Mouse (Mus musculus): Measurements from ENCODE around the gene Tnnc1. TPM values are rescaled to one million over a fixed set of nuclear protein-coding genes. Genes with fewer than 3 reads are reported as not detected.
A peak's percentile ranks its signal among the peaks of the same experiment; 100 is the strongest.

Gene Tnnc1
- polyA plus RNA-seq, 1 experiment = 6.3 TPM

DNA sequence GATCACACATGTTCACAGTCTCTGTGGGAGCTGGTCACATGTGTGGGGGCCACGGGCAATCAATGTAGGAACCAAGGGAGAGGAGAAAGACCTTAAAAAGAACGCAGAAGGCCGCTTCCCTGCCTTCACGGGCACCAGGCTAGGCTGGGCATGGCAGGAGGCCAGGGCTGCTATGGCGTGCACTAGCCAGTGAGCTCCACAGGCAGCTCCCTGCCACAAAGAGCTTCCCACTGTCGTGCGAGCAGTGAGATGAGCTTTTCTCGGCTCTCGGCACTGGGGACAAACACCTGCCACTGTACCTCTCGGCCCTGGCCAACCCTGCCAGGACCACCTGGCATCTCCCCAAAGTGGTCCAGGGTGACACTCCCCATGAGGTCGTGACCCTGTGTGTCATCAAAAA is 36.7 kb upstream of the Tnnc1 start:
- DNase-seq (ENCODE audit: low read depth) = peak; percentile 25
- TF ChIP-seq POLR2A (IDR thresholded peaks at IDR 0.05; ENCODE audit: borderline replicate concordance, extremely low read depth, insufficient read depth, insufficient read length, poor library complexity, severe bottlenecking) = no peak
- no peak for TF ChIP-seq CTCF (IDR thresholded peaks at IDR 0.05; ENCODE audit: borderline replicate concordance, extremely low read depth, insufficient read depth, insufficient read length)

DNA sequence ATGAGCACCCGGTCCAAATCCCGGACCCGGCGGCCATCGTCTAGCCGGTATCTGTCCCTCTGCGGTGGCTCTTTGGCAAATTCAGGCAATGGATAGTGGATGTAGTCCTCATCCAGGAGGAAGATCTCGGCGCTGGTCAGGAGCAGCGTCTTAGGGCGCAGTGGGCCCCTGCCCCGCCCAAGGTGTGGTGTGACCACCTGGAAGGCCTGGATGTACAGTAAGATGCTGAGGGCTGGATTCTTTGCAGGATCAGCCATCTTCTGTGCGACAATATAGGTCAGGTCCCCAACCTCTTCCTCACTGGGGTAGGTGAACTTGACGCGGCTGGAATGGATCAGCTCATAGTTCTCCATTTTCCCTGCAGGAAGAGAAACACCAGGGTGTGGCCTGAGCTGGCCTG is 36.3 kb upstream of the Tnnc1 start:
- TF ChIP-seq CTCF (IDR thresholded peaks at IDR 0.05; ENCODE audit: borderline replicate concordance, extremely low read depth, insufficient read depth, insufficient read length) (no peak), POLR2A (IDR thresholded peaks at IDR 0.05; ENCODE audit: borderline replicate concordance, extremely low read depth, insufficient read depth, insufficient read length, poor library complexity, severe bottlenecking) (no peak)

DNA sequence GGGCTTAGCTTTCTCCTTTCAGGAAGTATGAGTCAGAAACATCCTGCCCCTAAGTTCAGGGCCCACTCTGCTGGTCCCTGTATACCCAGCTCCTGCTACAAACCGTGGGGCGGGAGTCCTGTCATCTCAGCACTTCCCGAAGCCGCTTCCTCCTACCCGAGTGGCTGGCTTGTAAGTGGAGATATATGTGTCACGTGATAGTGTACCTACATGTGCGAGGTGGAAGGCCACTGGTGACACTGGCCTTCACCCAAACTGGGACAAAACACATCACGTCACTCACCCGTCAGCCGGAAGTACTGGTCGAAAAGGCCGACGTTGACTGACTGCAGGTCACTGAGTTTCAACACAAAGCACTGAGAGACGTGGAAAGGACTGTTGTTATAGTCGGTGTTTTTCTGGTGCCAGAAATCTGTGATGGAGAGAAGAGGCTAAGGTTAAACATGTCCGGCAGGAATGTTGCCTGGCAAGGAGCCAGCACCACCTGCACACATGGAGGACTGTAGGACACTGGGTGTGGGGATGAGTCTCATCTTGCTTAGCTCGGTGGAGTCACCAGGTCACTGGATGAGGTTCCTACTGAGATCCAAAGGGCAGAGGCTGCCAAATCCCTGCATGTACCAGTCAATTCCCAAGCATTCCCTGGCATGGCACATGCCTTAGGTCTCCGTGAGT is 35.2 kb upstream of the Tnnc1 start:
- TF ChIP-seq CTCF (IDR thresholded peaks at IDR 0.05; ENCODE audit: borderline replicate concordance, extremely low read depth, insufficient read depth, insufficient read length) = no peak
- no peak for TF ChIP-seq POLR2A (IDR thresholded peaks at IDR 0.05; ENCODE audit: borderline replicate concordance, extremely low read depth, insufficient read depth, insufficient read length, poor library complexity, severe bottlenecking)

More for the DNA sequence above, 36.3 kb upstream of the Tnnc1 start:
- no peak for DNase-seq (ENCODE audit: low read depth)

DNA sequence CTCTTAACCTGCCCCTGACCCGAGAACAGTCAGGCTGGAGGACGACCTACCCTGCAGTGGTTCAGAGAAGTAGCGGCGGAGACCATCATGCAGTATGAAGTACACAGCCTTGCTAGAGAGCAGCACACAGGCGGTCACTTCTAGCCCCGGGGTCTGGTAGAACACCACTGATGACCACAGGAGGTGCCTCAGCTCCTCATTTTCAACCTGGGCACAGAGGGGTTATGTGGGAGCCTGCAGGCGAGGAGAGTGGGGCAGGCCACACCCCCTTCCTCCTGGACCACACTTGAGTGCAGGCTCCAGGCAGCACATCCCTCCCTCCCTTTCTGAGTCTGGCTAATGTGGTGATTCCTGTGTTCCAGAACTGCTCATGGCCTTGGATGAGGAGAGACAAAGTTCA is 34.6 kb upstream of the Tnnc1 start:
- TF ChIP-seq POLR2A (IDR thresholded peaks at IDR 0.05; ENCODE audit: borderline replicate concordance, extremely low read depth, insufficient read depth, insufficient read length, poor library complexity, severe bottlenecking) = no peak
- no peak for TF ChIP-seq CTCF (IDR thresholded peaks at IDR 0.05; ENCODE audit: borderline replicate concordance, extremely low read depth, insufficient read depth, insufficient read length)

More for the DNA sequence above, 35.2 kb upstream of the Tnnc1 start:
- no peak for DNase-seq (ENCODE audit: low read depth)

DNA sequence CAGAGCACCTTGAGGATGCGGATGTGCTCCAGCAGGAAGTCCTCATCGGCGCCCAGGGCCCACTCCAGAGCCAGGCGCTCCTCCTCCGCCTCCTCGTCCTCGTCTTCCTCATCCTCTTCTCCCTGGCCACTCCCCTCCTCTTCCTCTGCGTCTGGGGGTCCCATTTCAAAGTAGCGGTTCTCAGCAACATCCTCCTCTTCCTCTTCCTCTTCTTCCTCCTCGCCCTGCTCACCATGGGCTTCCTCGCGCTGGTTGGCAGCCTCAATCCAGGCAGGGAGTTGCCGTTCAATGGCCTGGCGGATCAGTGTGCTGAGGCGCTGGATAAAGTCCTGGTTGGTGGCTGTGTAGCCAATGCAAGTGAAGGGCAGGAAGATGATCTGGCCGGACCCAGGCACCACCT is 30.8 kb upstream of the Tnnc1 start:
- TF ChIP-seq CTCF (IDR thresholded peaks at IDR 0.05; ENCODE audit: borderline replicate concordance, extremely low read depth, insufficient read depth, insufficient read length) (no peak), POLR2A (IDR thresholded peaks at IDR 0.05; ENCODE audit: borderline replicate concordance, extremely low read depth, insufficient read depth, insufficient read length, poor library complexity, severe bottlenecking) (no peak)
- no peak for DNase-seq (ENCODE audit: low read depth)

More for the DNA sequence above, 34.6 kb upstream of the Tnnc1 start:
- DNase-seq (ENCODE audit: low read depth) = no peak

DNA sequence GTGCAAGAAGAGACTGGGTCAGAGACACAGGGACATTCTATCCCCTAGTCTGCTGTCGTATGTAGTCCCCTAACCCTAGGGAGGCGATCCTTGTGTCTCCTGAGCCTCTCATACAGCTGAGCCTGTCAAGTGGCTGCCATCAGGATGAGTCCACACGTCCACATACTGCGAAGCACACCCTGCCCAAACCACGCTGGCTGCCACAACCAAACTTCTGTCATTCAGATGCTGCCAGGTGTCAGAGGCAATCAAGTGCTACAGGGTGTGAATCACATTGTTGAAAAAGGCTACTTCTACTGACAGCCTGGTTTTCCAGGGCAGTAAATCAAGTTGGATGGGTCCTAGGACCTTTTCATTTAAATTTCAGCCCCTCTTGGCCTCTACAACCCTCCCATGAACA is 30.4 kb upstream of the Tnnc1 start:
- DNase-seq (ENCODE audit: low read depth) = no peak
- TF ChIP-seq POLR2A (IDR thresholded peaks at IDR 0.05; ENCODE audit: borderline replicate concordance, extremely low read depth, insufficient read depth, insufficient read length, poor library complexity, severe bottlenecking) = no peak
- TF ChIP-seq CTCF (IDR thresholded peaks at IDR 0.05; ENCODE audit: borderline replicate concordance, extremely low read depth, insufficient read depth, insufficient read length) = no peak

DNA sequence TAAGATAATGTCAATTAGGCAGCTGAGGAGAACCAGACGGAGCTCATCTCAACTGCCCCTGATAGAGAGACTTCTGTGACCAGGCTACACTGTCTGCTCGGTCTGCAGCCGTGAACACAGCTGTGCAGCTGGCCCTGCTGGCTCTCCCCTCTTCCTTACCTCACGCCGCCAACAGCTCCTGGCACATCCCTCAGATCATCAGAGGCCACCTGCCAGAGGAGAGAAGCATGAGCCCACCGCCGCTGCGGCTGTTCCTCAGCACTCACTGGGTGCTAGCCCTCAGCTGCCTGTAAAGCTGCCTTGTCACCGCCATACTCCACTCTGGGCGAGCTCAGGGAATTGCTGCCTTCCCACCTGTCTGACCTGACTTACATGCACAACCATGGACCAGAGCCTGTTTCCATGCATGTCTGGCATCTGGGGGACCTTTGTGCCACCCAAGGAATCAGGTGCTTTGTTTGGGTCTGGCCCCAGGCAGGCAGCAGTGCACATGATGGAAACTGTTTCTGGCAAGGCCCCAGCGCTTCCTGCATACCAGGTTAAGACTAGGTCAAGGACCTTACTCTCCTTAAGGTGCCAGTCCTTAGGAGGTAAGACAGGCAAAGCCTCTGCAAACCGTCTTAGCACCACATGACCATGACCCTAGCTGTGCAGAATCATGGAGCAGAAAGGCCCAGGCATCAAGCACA is 28.3 kb upstream of the Tnnc1 start:
- peak; percentile 24 for DNase-seq (ENCODE audit: low read depth)
- TF ChIP-seq POLR2A (IDR thresholded peaks at IDR 0.05; ENCODE audit: borderline replicate concordance, extremely low read depth, insufficient read depth, insufficient read length, poor library complexity, severe bottlenecking) = no peak
- no peak for TF ChIP-seq CTCF (IDR thresholded peaks at IDR 0.05; ENCODE audit: borderline replicate concordance, extremely low read depth, insufficient read depth, insufficient read length)

DNA sequence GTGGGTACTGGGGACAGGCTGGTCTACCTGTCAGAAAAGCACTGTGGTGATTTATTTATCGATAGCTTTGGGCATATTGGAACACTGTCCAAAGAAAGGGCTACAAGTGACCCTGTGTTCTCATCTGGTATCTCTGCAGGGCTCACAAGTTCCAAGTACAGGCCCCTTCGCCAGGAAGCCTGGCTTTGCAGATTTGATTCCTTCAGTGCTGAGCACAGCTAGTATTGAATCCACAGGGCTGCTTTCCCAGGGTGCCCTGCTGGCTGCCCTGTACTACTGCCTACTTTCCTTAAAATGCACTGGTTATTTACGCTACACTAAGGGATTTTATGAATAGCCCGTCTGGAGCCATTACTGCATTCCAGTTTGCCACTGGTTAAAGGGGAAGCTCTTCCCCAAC is 26.6 kb upstream of the Tnnc1 start:
- TF ChIP-seq POLR2A (IDR thresholded peaks at IDR 0.05; ENCODE audit: borderline replicate concordance, extremely low read depth, insufficient read depth, insufficient read length, poor library complexity, severe bottlenecking) = no peak
- TF ChIP-seq CTCF (IDR thresholded peaks at IDR 0.05; ENCODE audit: borderline replicate concordance, extremely low read depth, insufficient read depth, insufficient read length) = no peak
- no peak for DNase-seq (ENCODE audit: low read depth)

DNA sequence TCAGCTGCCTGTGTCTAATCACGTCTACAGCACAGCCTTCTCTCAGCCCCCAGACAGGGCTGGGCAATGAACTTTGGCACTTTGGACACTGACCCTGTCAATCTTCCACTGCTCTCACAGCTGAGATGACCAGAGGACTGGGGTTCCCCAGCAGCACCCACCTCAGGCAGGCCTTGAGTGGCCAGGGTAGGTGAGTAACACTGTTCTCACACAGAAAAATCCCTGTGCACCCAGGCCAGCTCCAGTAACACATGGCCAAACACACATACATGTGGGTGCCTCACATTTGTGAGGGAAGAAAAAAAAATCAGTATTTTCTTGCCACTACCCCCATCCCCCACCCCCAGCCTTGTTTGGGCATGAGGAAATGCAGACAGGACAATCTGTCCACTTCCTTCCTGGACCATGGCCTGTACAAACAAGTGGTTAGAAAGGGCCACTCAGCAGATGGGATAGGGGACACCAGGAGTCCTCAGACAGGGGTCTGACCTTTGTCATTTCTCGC is 25.3 kb upstream of the Tnnc1 start:
- DNase-seq (ENCODE audit: low read depth) = no peak
- TF ChIP-seq CTCF (IDR thresholded peaks at IDR 0.05; ENCODE audit: borderline replicate concordance, extremely low read depth, insufficient read depth, insufficient read length) (no peak), POLR2A (IDR thresholded peaks at IDR 0.05; ENCODE audit: borderline replicate concordance, extremely low read depth, insufficient read depth, insufficient read length, poor library complexity, severe bottlenecking) (no peak)

DNA sequence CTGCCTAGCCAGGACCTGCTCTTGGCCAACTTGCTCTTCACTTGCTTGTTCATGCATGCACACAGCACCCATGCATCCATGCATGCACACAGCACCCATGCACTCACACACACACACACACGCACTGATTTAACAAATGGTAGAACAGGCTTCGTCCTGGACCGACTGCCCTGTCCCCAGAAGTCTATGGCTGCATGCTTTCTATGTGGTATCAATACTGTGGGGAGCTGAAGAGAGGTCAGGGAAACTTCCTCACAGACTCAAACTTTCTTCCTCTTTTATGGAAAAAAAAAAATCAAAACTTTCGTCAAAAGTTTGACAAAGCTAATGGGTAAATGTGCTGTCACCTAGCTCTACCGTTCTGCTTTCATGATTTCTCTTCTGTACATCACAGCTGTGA is 24.6 kb upstream of the Tnnc1 start:
- no peak for DNase-seq (ENCODE audit: low read depth)
- no peak for TF ChIP-seq CTCF (IDR thresholded peaks at IDR 0.05; ENCODE audit: borderline replicate concordance, extremely low read depth, insufficient read depth, insufficient read length)

DNA sequence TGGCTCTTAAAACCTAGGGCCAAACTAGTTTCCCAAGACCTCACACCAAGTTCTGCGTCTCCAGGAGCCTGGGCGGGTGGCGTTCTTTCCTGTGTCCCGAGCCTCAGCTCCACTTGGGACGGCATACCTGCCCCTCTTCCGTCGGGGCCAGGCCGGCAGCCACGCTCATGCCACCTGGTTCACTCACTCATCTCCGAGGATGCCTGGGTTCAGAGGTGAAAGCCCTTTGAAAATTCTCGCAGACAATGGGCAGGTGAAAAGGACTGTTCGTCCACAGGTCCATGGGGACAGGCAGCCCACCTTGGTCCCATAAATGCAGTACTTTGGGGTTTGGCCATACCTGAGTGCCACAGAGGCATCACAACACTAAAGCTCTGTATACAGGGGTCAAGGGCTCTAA is 23.9 kb upstream of the Tnnc1 start:
- DNase-seq (ENCODE audit: low read depth) = no peak
- no peak for TF ChIP-seq CTCF (IDR thresholded peaks at IDR 0.05; ENCODE audit: borderline replicate concordance, extremely low read depth, insufficient read depth, insufficient read length)
- no peak for TF ChIP-seq POLR2A (IDR thresholded peaks at IDR 0.05; ENCODE audit: borderline replicate concordance, extremely low read depth, insufficient read depth, insufficient read length, poor library complexity, severe bottlenecking)

DNA sequence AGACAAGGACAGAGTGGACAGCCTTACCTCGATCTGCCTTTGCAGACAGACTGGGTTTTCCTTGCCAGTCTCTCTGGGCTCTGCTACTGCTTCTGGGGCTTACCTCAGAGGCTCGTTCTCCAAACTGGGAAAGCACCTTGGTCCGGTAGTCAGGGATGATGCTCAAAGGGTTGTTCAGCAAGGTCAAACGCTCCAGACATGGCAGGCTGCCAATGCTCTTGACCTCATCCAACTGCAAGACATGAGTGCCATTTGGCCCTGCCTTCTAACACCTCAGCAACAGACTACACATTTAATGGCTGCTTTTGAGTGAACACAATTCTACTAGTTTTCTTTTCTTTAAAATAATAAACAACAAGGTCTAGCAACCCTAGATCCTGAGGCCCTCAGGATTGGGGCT is 21.5 kb upstream of the Tnnc1 start:
- TF ChIP-seq CTCF (IDR thresholded peaks at IDR 0.05; ENCODE audit: borderline replicate concordance, extremely low read depth, insufficient read depth, insufficient read length) (no peak), POLR2A (IDR thresholded peaks at IDR 0.05; ENCODE audit: borderline replicate concordance, extremely low read depth, insufficient read depth, insufficient read length, poor library complexity, severe bottlenecking) (no peak)
- DNase-seq (ENCODE audit: low read depth) = no peak
